Comparison of ENCODE assay signal across 8 mouse cellular contexts in genomic region chr11:121354091-121354707, GRCm38 (mm10). TPM values are rescaled to one million over a fixed set of nuclear protein-coding genes. Genes with fewer than 3 reads are reported as not detected.
DNase-seq lines count a peak whose midpoint lies in the region; ATAC-seq and TF ChIP-seq lines count a peak whose summit lies in the region.

TSS of gene Wdr45b (minus strand) at chr11:121354445.

- peak; percentile 99 for DNase-seq in heart, postnatal 10 days
- DNase-seq in large intestine, adult 2 months (ENCODE audit: low read depth, low spot score): peak; percentile 85
- DNase-seq in liver, postnatal 0 days: peak; percentile 99
- peak; percentile 99 for DNase-seq in testis, postnatal 10 days (ENCODE audit: low spot score)

- under 1% methylated on average over 69 of the region's 69 CpGs for WGBS in forebrain, embryonic 13.5 days
- under 1% methylated on average over 69 of the region's 69 CpGs for WGBS in large intestine, adult 2 months
- WGBS in liver, postnatal 0 days (ENCODE audit: insufficient replicate concordance): 4% methylated on average over 64 of the region's 69 CpGs
- WGBS in neural tube, embryonic 14.5 days: under 1% methylated on average over 68 of the region's 69 CpGs

- TF ChIP-seq CTCF in ES-Bruce4 (IDR thresholded peaks at IDR 0.05; ENCODE audit: low read depth, low read length): no peak
- no peak for TF ChIP-seq CTCF in liver, postnatal 0 days (IDR thresholded peaks at IDR 0.05; ENCODE audit: low read depth)

- intact Hi-C loops in heart, postnatal 10 days (cut with DNase I): loop anchor here (5.0 kb wide), 2 partner anchors 68 to 117 kb away; partner anchors contain the start of genes Fn3krp and Narf

- peak within 1 kb of the TSS; percentile 82 for H3K4me3 ChIP-seq in ES-Bruce4 (ENCODE audit: low read depth, low read length)
- peak within 1 kb of the TSS; percentile 96 for H3K4me3 ChIP-seq in forebrain, embryonic 13.5 days
- peak within 1 kb of the TSS; percentile 98 for H3K4me3 ChIP-seq in liver, postnatal 0 days (ENCODE audit: low read depth, low read length)
- peak within 1 kb of the TSS; percentile 89 for H3K4me3 ChIP-seq in neural tube, embryonic 14.5 days (ENCODE audit: low read depth, low read length)

- H3K4me2 ChIP-seq in forebrain, embryonic 13.5 days: peak within 1 kb of the TSS; percentile 90
- peak within 1 kb of the TSS; percentile 81 for H3K4me2 ChIP-seq in liver, postnatal 0 days (ENCODE audit: low read depth, low read length)
- peak within 1 kb of the TSS; percentile 74 for H3K4me2 ChIP-seq in neural tube, embryonic 14.5 days (ENCODE audit: low read depth, low read length)

- peak; percentile 16 for TF ChIP-seq POLR2A in ES-Bruce4 (IDR thresholded peaks at IDR 0.05; ENCODE audit: insufficient read depth, low read length)

- H3K9me3 ChIP-seq in ES-Bruce4 (replicated peaks; ENCODE audit: control insufficient read depth, insufficient read depth, low read length, poor library complexity, severe bottlenecking): no peaks in the 10 kb centered on the region
- no peaks in the 10 kb centered on the region for H3K9me3 ChIP-seq in forebrain, embryonic 13.5 days (replicated peaks)
- H3K9me3 ChIP-seq in liver, postnatal 0 days (ENCODE audit: low read length): no peaks in the 10 kb centered on the region
- no peaks in the 10 kb centered on the region for H3K9me3 ChIP-seq in neural tube, embryonic 14.5 days (ENCODE audit: control insufficient read depth, low read length)

- H3K27ac ChIP-seq in ES-Bruce4 (ENCODE audit: insufficient read depth, low read length): no peak within 1 kb of the TSS
- peak within 1 kb of the TSS; percentile 75 for H3K27ac ChIP-seq in forebrain, embryonic 13.5 days
- H3K27ac ChIP-seq in liver, postnatal 0 days (ENCODE audit: low read depth): peak within 1 kb of the TSS; percentile 95
- H3K27ac ChIP-seq in neural tube, embryonic 14.5 days (ENCODE audit: low read depth, low read length): peak within 1 kb of the TSS; percentile 86

- no peaks in the 10 kb centered on the region for H3K27me3 ChIP-seq in ES-Bruce4 (ENCODE audit: control insufficient read depth, insufficient read depth, low read length, poor library complexity, severe bottlenecking)
- 0 out of 2 replicates have a peak, but pooled peaks cover 2% of the 10 kb centered on the region for H3K27me3 ChIP-seq in forebrain, embryonic 13.5 days
- no peaks in the 10 kb centered on the region for H3K27me3 ChIP-seq in liver, postnatal 0 days (ENCODE audit: insufficient read depth, low read length)
- no peaks in the 10 kb centered on the region for H3K27me3 ChIP-seq in neural tube, embryonic 14.5 days (ENCODE audit: control insufficient read depth, insufficient read depth, low read length)

- no peak for TF ChIP-seq EP300 in ES-Bruce4 (IDR thresholded peaks at IDR 0.05; ENCODE audit: insufficient read depth, low read depth, low read length)
- no peak; the same call in 1 of the 2 replicates for TF ChIP-seq EP300 in liver, postnatal 0 days (IDR thresholded peaks at IDR 0.05; ENCODE audit: low read depth)

- no peaks in the 10 kb centered on the region for H3K4me1 ChIP-seq in ES-Bruce4 (ENCODE audit: control insufficient read depth, insufficient read depth, low read length)
- peaks cover 26% of the 10 kb centered on the region for H3K4me1 ChIP-seq in forebrain, embryonic 13.5 days
- H3K4me1 ChIP-seq in liver, postnatal 0 days (ENCODE audit: insufficient read depth): peaks cover 24% of the 10 kb centered on the region
- H3K4me1 ChIP-seq in neural tube, embryonic 14.5 days (ENCODE audit: control insufficient read depth, insufficient read depth, low read length): peaks cover 14% of the 10 kb centered on the region

- no peaks in the 10 kb centered on the region for H3K36me3 ChIP-seq in ES-Bruce4 (ENCODE audit: control insufficient read depth, insufficient read depth, low read length, poor library complexity, severe bottlenecking)
- peaks cover 13% of the 10 kb centered on the region; the same call in 1 of the 2 replicates for H3K36me3 ChIP-seq in forebrain, embryonic 13.5 days (ENCODE audit: poor library complexity, severe bottlenecking)
- peaks cover 5% of the 10 kb centered on the region; the same call in 1 of the 2 replicates for H3K36me3 ChIP-seq in liver, postnatal 0 days (replicated peaks; ENCODE audit: insufficient read depth, low read length)
- H3K36me3 ChIP-seq in neural tube, embryonic 14.5 days (ENCODE audit: control insufficient read depth, insufficient read depth, low read length): no peaks in the 10 kb centered on the region

- peak; percentile 92 for ATAC-seq in cerebellum, adult (ENCODE audit: insufficient number of reproducible peaks, low FRiP score, low TSS enrichment)
- peak; percentile 97 for ATAC-seq in forebrain, embryonic 13.5 days
- ATAC-seq in liver, postnatal 0 days: peak; percentile 99
- peak; percentile 95 for ATAC-seq in neural tube, embryonic 14.5 days (ENCODE audit: low read depth)

- H3K9ac ChIP-seq in ES-Bruce4 (ENCODE audit: low read depth, poor library complexity, severe bottlenecking): peak within 1 kb of the TSS; percentile 88
- peak within 1 kb of the TSS; percentile 91 for H3K9ac ChIP-seq in forebrain, embryonic 13.5 days
- H3K9ac ChIP-seq in liver, postnatal 0 days (replicated peaks): peak within 1 kb of the TSS; percentile 99
- H3K9ac ChIP-seq in neural tube, embryonic 14.5 days (replicated peaks; ENCODE audit: low read depth, low read length): peak within 1 kb of the TSS; percentile 96

RNA-seq across cellular contexts. Expression of gene Wdr45b, which starts in this region (rescaled TPM):
- 80.8 and 81.1 TPM in 2 replicates for polyA plus RNA-seq in ES-Bruce4 (2011; ENCODE audit: insufficient read depth, insufficient read length, low read depth, missing spikeins)
- 82.1 and 90.2 TPM in 2 replicates for polyA plus RNA-seq in forebrain, embryonic 13.5 days (2015; fragmentation: Nextera tagmentation; extraction: Ambion mirVana)
- 10 to 100 TPM; 53.0 to 54.0 TPM for total RNA-seq in heart, postnatal 10 days (2021)
- 37.5 and 42.5 TPM in 2 replicates for polyA plus RNA-seq in large intestine, adult 2 months (2012; rRNA removed)
- polyA plus RNA-seq in liver, postnatal 0 days (2015; fragmentation: Nextera tagmentation; extraction: Ambion mirVana): 16.6 and 16.7 TPM in 2 replicates
- 93.7 and 100 TPM in 2 replicates for polyA plus RNA-seq in neural tube, embryonic 14.5 days (2014; fragmentation: Nextera tagmentation; extraction: Ambion mirVana)
